Mouse (Mus musculus) lung, embryonic 15.5 days (tissue): ENCODE results near the gene Rnf123. TPM values are rescaled to one million over a fixed set of nuclear protein-coding genes. Genes with fewer than 3 reads are reported as not detected.
A peak's percentile ranks its signal among the peaks of the same experiment; 100 is the strongest.
"Not testable (repeated sequence)": the region's sequence is repeated elsewhere in the genome, so short reads cannot be mapped to it uniquely, and the experiment has no call there.

ENCODE experiments used
- ATAC-seq: fragments of 200-750 bp; cut with Nextera tagmentation; 2 replicates; pipeline ENCODE4 v1.8.0; 2017; ENCODE audit warnings: moderate number of reproducible peaks, borderline replicate concordance; ENCODE audit not compliant: low FRiP score, low TSS enrichment; ENCODE audit errors: extremely low read depth
- H3K27ac ChIP-seq: fragments of 300-500 bp; sonication (generic); 2 replicates; pipeline ENCODE4 v1.5.1; 2015; ENCODE audit warnings: moderate library complexity, mild to moderate bottlenecking, inconsistent platforms
- H3K27me3 ChIP-seq: fragments of 300-500 bp; sonication (generic); 2 replicates; pipeline ENCODE4 v1.6.1; 2015; ENCODE audit warnings: inconsistent platforms
- H3K36me3 ChIP-seq: fragments of 300-500 bp; sonication (generic); 2 replicates; pipeline ENCODE4 v1.6.1; 2015; ENCODE audit warnings: inconsistent platforms
- H3K4me1 ChIP-seq: fragments of 300-500 bp; sonication (generic); 2 replicates; pipeline ENCODE4 v1.6.1; 2015; ENCODE audit warnings: inconsistent platforms
- H3K4me2 ChIP-seq: fragments of 300-500 bp; sonication (generic); 2 replicates; pipeline ENCODE4 v1.6.1; 2015; ENCODE audit warnings: inconsistent platforms, mild to moderate bottlenecking, moderate library complexity
- H3K4me3 ChIP-seq: fragments of 300-500 bp; sonication (generic); 2 replicates; pipeline ENCODE4 v1.5.1; 2015; ENCODE audit warnings: mild to moderate bottlenecking, inconsistent platforms
- H3K9ac ChIP-seq: fragments of 300-500 bp; sonication (generic); 2 replicates; pipeline ENCODE4 v1.6.1; 2015; ENCODE audit warnings: inconsistent platforms
- H3K9me3 ChIP-seq: fragments of 300-500 bp; sonication (generic); 2 replicates; pipeline ENCODE4 v1.6.1; 2016; ENCODE audit warnings: inconsistent platforms
- WGBS: fragments of 180-500 bp; shearing (Covaris S2); methylation state at CpG from one replicate; pipeline ENCODE4 v1.1.7; 2015; 5-methylcytosine and 5-hydroxymethylcytosine counted together
- microRNA-seq: library from miRNA; unstranded; fragments of <30 nt; microRNA quantifications from one replicate; pipeline ENCODE4, GENCODE M21; 2016
- polyA plus RNA-seq: library from polyadenylated mRNA; unstranded; fragments of >200 nt; fragmentation: Nextera tagmentation; extraction: Ambion mirVana; gene quantifications from 2 replicates; pipeline ENCODE4 v1.2.1, GENCODE M21; 2015

Gene Rnf123
- polyA plus RNA-seq, 1 experiment from 2014 or later, result 28.4 TPM

GRCm38 (mm10) chr9:108013577-108013976 lies 69.6 kb downstream of the Rnf123 start:
- 98% methylated on average over 2 of the region's 2 CpGs for WGBS
- not testable (repeated sequence) for H3K4me3 ChIP-seq, ATAC-seq, H3K4me2 ChIP-seq, H3K27me3 ChIP-seq, H3K27ac ChIP-seq, H3K9me3 ChIP-seq, H3K4me1 ChIP-seq, H3K9ac ChIP-seq
- peaks cover 12% of the 10 kb centered on the region for H3K36me3 ChIP-seq

- no peak overlapping the region for H3K4me3 ChIP-seq
- H3K27me3 ChIP-seq, result no peaks in the 10 kb centered on the region
- H3K36me3 ChIP-seq, result peaks cover 10% of the 10 kb centered on the region; the same call in 1 of the 2 replicates
- H3K4me1 ChIP-seq, result 0 out of 2 replicates have a peak, but pooled peaks cover 7% of the 10 kb centered on the region
- no peaks in the 10 kb centered on the region for H3K9me3 ChIP-seq
- H3K27ac ChIP-seq, result no peak overlapping the region
- no peak for ATAC-seq
- no peak overlapping the region for H3K4me2 ChIP-seq
- H3K9ac ChIP-seq, result no peak overlapping the region
These were observed 72.8 kb downstream of the Rnf123 start for GRCm38 (mm10) chr9:108010385-108010784.

- no peak overlapping the region for H3K9ac ChIP-seq
- H3K9me3 ChIP-seq, result no peaks in the 10 kb centered on the region
- no peak overlapping the region for H3K4me2 ChIP-seq
- peaks cover 18% of the 10 kb centered on the region for H3K4me1 ChIP-seq
- H3K4me3 ChIP-seq, result no peak overlapping the region
- H3K36me3 ChIP-seq, result peaks cover 7% of the 10 kb centered on the region
- no peak for ATAC-seq
- no peak overlapping the region for H3K27ac ChIP-seq
- H3K27me3 ChIP-seq, result no peaks in the 10 kb centered on the region
- 78% methylated on average over 5 of the region's 5 CpGs for WGBS
These were observed 75.1 kb downstream of the Rnf123 start for GRCm38 (mm10) chr9:108008041-108008440.

GRCm38 (mm10) chr9:108003531-108003890 lies 79.6 kb downstream of the Rnf123 start:
- peak overlapping the region; percentile 91; the same call in 1 of the 2 replicates for H3K27ac ChIP-seq
- peak overlapping the region; percentile 98 for H3K9ac ChIP-seq
- H3K4me1 ChIP-seq, result peaks cover 13% of the 10 kb centered on the region
- no peaks in the 10 kb centered on the region for H3K27me3 ChIP-seq
- H3K4me3 ChIP-seq, result peak overlapping the region; percentile 94
- 13% methylated on average over 8 of the region's 8 CpGs for WGBS
- no peaks in the 10 kb centered on the region; the same call in 1 of the 2 replicates for H3K36me3 ChIP-seq
- H3K9me3 ChIP-seq, result no peaks in the 10 kb centered on the region
- peak overlapping the region; percentile 62 for H3K4me2 ChIP-seq
- ATAC-seq, result no peak

DNA sequence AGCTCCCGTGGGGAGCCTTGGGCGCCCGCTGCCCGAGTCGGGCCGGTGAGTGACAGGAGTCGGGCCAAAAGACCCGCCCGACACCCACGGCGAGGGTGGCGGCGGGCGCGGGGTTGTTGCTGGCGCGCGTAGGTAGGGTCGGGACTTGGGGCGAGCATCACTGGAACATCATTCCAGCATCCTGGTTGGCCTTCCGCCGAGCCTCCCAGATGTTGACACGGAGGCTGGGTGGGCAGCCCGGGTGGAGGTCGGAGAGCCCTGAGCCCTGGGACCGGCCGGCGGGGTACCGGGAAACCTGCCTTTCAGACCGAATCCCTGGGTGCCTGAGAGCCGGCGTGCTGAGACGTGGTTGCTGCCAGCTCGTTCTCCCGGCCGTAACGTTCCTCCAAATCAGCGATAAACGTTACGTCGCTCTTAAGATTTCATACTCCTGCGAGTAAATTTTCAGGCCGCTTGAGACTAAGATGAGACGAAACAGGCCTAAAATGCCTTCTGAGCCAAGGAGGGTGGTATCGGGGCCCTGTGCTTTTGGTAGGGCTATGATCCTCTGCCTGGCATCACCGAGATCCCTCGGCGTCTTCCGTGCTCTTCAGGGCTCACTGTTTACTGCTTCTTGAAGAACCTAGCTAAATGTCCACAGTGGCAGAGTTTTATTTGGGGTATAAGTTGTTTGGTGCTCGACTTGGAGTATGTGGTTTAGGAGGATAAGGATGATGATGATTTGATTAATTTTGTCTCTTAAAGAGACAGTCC lies 80.2 kb downstream of the Rnf123 start:
- H3K9ac ChIP-seq, result peak overlapping the region; percentile 98
- peaks cover 11% of the 10 kb centered on the region for H3K4me1 ChIP-seq
- WGBS, result under 1% methylated on average over 50 of the region's 50 CpGs

DNA sequence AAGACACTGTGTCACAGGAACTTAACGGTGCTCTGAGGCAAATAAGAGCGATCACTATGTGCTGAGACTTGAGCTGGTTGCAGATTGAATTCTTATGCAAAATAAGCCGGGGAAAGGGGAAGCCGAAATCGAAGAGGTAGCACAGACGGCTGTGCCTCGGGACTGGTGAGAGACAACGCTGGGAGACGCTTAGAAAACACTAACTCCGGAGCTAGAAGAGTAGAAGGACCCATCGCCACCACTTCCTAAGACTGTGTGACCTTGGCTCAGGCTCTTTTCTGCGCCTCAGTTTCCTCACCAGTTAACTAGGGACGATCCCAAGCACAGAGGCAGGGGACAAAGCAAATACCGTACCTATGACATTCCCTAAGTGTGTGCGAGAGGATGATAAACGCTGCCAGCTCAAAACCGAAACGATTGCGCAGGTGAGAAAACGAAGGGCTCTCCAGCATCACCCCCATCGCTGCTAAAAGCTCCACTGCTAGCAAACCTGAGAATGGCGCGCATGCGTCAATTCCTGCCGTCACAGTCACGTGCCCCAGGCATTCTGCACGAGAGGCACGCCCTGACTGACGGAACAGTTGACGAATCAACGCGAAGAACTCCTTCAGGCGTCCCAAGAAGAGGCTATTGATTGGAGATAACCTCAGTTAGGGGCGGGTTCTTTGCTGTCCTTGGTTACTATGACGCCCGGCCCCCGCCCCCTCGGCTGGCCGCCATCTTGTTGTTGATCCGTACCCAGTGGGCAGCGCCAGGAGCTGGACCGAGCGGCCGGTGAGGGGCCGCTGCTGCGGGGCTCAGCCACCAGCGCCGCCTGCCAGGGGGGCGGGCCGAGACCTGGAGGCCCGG lies 81.0 kb downstream of the Rnf123 start, which contains the start of gene Ip6k1:
Gene Ip6k1, plus strand, starts transcription at position 580 of the 849 bp plus-strand sequence.
- peak; percentile 98 for ATAC-seq
- Histone ChIP-seq H3K9me3 (no peaks in the 10 kb centered on the region), H3K9ac (peak within 1 kb of the TSS; percentile 98), H3K4me3 (peak within 1 kb of the TSS; percentile 94), H3K27ac (peak within 1 kb of the TSS; percentile 91), H3K27me3 (no peaks in the 10 kb centered on the region), H3K4me1 (peaks cover 11% of the 10 kb centered on the region), H3K4me2 (peak within 1 kb of the TSS; percentile 80), H3K36me3 (no peaks in the 10 kb centered on the region; the same call in 1 of the 2 replicates)
- under 1% methylated on average over 50 of the region's 51 CpGs for WGBS

More for the DNA sequence above, 80.2 kb downstream of the Rnf123 start:
- H3K27ac ChIP-seq, result peak overlapping the region; percentile 91
- no peaks in the 10 kb centered on the region for H3K9me3 ChIP-seq
- H3K36me3 ChIP-seq, result no peaks in the 10 kb centered on the region; the same call in 1 of the 2 replicates
- H3K4me2 ChIP-seq, result peak overlapping the region; percentile 62
- H3K27me3 ChIP-seq, result no peaks in the 10 kb centered on the region
- no peak; the same call in none of the 2 replicates for ATAC-seq
- peak overlapping the region; percentile 94 for H3K4me3 ChIP-seq

Small RNA genes lying within 50 kb of the gene (microRNA-seq; reads per million reads assigned to microRNA genes)
- gene Gm47303 (not detected), gene Mir7088 (not detected)

Other genes starting within 250 kb of the Rnf123 start
- 68.7 and 74.0 TPM in 2 replicates for gene Rbm6, start 210.1 kb downstream of the Rnf123 start, polyA plus RNA-seq
- gene Mon1a, start 195.2 kb downstream of the Rnf123 start, polyA plus RNA-seq, result 11.0 and 12.6 TPM in 2 replicates
- 4.4 TPM in 2 replicates for gene Mst1r, start 176.5 kb downstream of the Rnf123 start, polyA plus RNA-seq
- gene Actl11, start 154.9 kb downstream of the Rnf123 start, polyA plus RNA-seq, result not detected in 2 replicates
- gene Camkv, start 147.7 kb downstream of the Rnf123 start, polyA plus RNA-seq, result 2.8 and 3.1 TPM in 2 replicates
- gene Traip, start 133.2 kb downstream of the Rnf123 start, polyA plus RNA-seq, result 26.8 and 31.5 TPM in 2 replicates
- 22.3 and 22.8 TPM in 2 replicates for gene Uba7, start 107.8 kb downstream of the Rnf123 start, polyA plus RNA-seq
- 3.5 and 3.6 TPM in 2 replicates for gene Gm20661, start 100.3 kb downstream of the Rnf123 start, polyA plus RNA-seq
- gene Inka1, start 97.5 kb downstream of the Rnf123 start, polyA plus RNA-seq, result 68.7 and 76.6 TPM in 2 replicates
- gene Cdhr4, start 90.8 kb downstream of the Rnf123 start, polyA plus RNA-seq, result 5.2 and 6.1 TPM in 2 replicates
- 0.44 and 0.72 TPM in 2 replicates for gene Gm20662, start 87.0 kb downstream of the Rnf123 start, polyA plus RNA-seq
- gene Ip6k1, start 80.8 kb downstream of the Rnf123 start, polyA plus RNA-seq, result 49.4 and 53.7 TPM in 2 replicates
- gene Gmppb, start 34.1 kb downstream of the Rnf123 start, polyA plus RNA-seq, result 28.6 and 30.9 TPM in 2 replicates
- gene Amigo3, start 30.2 kb downstream of the Rnf123 start, polyA plus RNA-seq, result 2.5 and 2.9 TPM in 2 replicates
- 0.25 and 0.35 TPM in 2 replicates for gene Mst1, start 2.9 kb downstream of the Rnf123 start, polyA plus RNA-seq
- gene Apeh, start 11.3 kb upstream of the Rnf123 start, polyA plus RNA-seq, result 57.8 and 59.1 TPM in 2 replicates
- gene Bsn, start 107.0 kb upstream of the Rnf123 start, polyA plus RNA-seq, result 0.19 and 0.34 TPM in 2 replicates
- 100 and 110 TPM in 2 replicates for gene Dag1, start 180.6 kb upstream of the Rnf123 start, polyA plus RNA-seq
- gene Nicn1, start 207.1 kb upstream of the Rnf123 start, polyA plus RNA-seq, result 32.5 and 37.2 TPM in 2 replicates
- gene Amt, start 213.5 kb upstream of the Rnf123 start, polyA plus RNA-seq, result 19.7 and 20.5 TPM in 2 replicates
- 484 and 512 TPM in 2 replicates for gene Rhoa, start 222.8 kb upstream of the Rnf123 start, polyA plus RNA-seq
- gene Tcta, start 222.8 kb upstream of the Rnf123 start, polyA plus RNA-seq, result 29.6 and 35.5 TPM in 2 replicates